Mouse (Mus musculus) ES-Bruce4 (cell line): ENCODE measurements around the gene Pld6.

ENCODE experiments used
- CTCF ChIP-seq: IDR thresholded peaks from one replicate; pipeline ENCODE4 v1.8.1; 2011; ENCODE audit warnings: low read depth, low read length
- EP300 ChIP-seq: IDR thresholded peaks from 2 replicates; pipeline ENCODE4 v1.6.1; 2011; ENCODE audit warnings: low read depth, low read length; ENCODE audit not compliant: insufficient read depth
- POLR2A ChIP-seq: IDR thresholded peaks from one replicate; pipeline ENCODE4 v1.8.1; 2011; ENCODE audit warnings: low read length; ENCODE audit not compliant: insufficient read depth

DNA sequence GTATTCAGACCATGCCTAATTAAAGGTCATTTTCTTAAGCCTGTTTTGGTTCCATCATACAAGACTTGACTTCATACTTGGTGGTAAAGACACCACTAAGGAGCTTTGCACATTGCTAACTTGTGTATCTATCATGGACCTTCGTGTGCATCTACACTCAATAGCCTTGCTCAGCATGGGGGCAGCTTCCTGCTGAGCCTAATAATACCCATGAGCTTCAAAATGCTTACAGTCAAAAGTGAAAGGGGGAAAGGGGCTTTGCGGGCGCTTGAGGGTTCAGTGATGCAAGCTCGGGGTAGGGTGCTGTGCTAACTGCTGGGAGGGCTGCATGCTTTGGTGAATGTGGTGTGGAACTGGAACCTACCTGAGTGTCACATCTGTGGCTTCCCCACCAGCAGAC, 31.1 kb downstream of the Pld6 start:
- TF ChIP-seq POLR2A (no peak), CTCF (no peak), EP300 (no peak)
